Mouse (Mus musculus) gastrocnemius, postnatal 4 days (tissue): ENCODE results near the gene Anxa4. TPM values are rescaled to one million over a fixed set of nuclear protein-coding genes. Genes with fewer than 3 reads are reported as not detected.

Source experiments
- DNase-seq, 2 experiments: peaks; one replicate each; pipeline ENCODE4 v3.0.0; 2021 to 2022; ENCODE audit warnings: low spot score in 2 of 2, mixed read lengths in 2 of 2
- total RNA-seq, 2 experiments: library from RNA; stranded (reverse); gene quantifications; 2 replicates each; pipeline ENCODE4 v1.2.3; 2021

The Anxa4 gene
- total RNA-seq, 2 experiments from 2014 or later, result 48.9 to 49.5 TPM

GRCm38 (mm10) chr6:86754105-86754863 is 39.1 kb downstream of the Anxa4 start:
- DNase-seq, result no peak

- DNase-seq, result no peak
Observed at GRCm38 (mm10) chr6:86752843-86753485, 40.4 kb downstream of the Anxa4 start.

DNA sequence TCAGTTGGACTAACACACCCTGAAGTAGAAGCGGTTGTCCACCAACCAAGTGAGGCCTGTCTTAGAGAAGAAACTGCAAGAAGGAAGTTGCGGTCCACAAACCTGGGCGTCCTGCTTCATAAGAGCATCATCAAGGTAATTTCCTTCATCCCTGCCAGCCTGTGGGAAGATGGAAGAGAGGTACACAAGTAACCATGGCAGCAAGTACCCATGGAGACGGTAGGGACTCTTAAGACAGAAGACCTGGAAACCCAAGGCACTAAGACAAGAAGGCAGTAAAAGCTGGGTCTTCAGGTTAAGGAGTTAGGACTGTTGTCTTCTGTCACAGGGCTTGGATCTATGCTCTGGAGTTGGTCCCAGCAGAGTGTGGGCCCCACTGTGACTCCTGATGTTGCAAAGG is 42.4 kb downstream of the Anxa4 start:
- DNase-seq, result no peak

DNA sequence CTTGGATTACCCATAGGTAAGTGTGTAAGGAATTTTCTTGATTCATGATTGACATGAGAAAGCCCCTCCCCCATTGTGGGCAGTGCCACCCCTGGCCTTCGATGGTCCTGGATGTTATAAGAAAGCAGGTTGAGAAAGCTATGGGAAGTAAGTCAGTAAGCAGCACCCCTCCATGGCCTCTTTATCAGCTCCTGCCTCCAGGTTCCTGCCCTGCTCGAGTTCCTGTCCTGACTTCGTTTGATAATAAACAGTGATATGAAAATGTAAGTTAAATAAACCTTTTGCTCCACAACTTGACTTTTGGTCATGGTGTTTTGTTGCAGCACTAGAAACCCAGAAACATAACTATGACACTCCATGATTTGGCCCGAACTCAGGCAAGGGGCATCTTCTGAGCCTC is 43.6 kb downstream of the Anxa4 start:
- DNase-seq, result no peak

GRCm38 (mm10) chr6:86747171-86747570 is 46.2 kb downstream of the Anxa4 start:
- peak in 1 of 2 experiments; percentile 29 for DNase-seq

GRCm38 (mm10) chr6:86740652-86741051 is 52.7 kb downstream of the Anxa4 start:
- no peak for DNase-seq

GRCm38 (mm10) chr6:86736830-86737229 is 56.6 kb downstream of the Anxa4 start:
- DNase-seq, result no peak

- no peak for DNase-seq
Observed at GRCm38 (mm10) chr6:86736313-86736712, 57.1 kb downstream of the Anxa4 start.

DNA sequence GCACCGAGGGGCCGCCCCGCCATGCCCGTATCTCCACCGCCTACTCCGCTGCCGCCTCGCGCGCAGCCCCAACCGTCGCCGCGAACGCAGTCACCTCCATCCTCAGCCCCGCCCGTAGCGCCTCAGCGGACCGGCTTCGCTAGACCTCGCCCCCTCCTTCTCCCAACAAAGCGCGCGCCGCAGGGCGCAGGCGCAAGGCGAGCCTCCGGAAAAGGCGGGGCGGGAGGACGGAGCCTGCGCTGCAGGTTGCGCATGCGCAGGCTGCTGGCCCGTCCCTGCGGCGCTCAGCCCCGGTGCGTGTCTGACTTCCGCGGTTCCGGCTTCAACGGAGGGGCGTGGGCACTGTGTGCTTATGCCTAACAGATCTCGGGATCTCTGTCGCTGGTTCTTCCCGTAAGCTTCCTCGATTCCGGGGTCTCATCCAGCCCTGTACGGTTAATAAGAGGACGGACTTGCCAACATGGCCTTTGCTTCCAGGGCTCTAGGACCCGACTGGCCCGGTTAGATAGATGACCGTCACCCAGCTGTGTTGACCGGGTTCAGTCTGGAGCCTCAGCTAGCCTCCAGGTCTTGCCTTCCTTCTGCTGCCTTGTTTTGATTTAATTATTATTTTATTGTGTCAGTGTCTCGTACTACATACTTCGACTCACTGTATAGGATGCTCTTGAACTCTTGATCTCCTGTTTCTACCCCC is 60.1 kb downstream of the Anxa4 start, which contains the start of gene Gmcl1:
TSS of gene Gmcl1 (minus strand) at position 201 of the 694 bp plus-strand sequence.
- DNase-seq, result peak; percentile 87 to 94

DNA sequence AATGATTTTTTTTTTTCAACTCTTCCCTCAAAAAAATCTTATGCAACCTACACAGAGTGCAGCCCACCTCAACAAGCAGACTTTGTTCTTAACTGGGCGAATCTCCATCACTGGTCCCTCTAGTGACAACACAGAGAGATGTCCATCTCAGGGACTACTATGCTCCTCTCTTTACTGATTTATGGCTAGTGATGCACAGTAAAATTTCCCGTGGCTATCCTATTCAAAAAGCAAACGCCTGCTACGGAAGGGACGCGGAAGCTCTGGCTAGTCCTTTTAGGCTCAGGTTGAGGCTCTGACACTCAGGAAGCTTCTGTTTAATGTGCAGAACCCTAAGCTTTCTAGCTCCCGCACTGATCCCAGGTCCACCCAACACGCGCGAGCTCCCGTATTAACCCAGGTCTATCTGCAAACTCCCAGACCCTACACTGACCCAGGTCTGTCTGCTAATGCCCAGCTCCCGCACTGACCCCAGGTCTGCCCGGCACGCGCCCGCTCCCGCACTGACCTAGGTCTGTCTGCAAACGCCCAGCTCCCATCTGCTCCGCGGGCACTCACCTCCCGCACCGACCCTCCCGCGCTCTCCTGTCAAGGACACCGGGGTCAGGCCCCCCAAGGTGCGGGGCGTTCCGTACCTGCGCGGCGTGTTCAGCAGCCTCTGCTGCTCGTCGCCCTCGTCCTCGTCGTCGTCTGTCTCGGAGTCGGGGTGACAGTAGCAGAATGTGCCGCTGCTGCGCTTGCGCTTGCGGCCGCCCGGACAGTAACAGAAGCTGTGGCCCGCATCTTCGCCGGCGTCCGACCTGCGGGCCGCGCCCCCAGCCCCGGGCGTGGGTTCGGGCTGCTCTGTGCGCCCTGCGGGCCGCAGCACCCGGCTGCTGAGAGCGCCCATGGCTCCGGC is 60.9 kb downstream of the Anxa4 start:
- DNase-seq, result peak; percentile 25 to 42

- no peak for DNase-seq
Observed at GRCm38 (mm10) chr6:86728711-86729110, 64.7 kb downstream of the Anxa4 start.

- no peak for DNase-seq
Observed at GRCm38 (mm10) chr6:86721977-86722376, 71.4 kb downstream of the Anxa4 start.

GRCm38 (mm10) chr6:86708072-86708774 is 85.2 kb downstream of the Anxa4 start:
- DNase-seq, result no peak

- DNase-seq, result no peak
Observed at GRCm38 (mm10) chr6:86702577-86702976, 90.8 kb downstream of the Anxa4 start.

DNA sequence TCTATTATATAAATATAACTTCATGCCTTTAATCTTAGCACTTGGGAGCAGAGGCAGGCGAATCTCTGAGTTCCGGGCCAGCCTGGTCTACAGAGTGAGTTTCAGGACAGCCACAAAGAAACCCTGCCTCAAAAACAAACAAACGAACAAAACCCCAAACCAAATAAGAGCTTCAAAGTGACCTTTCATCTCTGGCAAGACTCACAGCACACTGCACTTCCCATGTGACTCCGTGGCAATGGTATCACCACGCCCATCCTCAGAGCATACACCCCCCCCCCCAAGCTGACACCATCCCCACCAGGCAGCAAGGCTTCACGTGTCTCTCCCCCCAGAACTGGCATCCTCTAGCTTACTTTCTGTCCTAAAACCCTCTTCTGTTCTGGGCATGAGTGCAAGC is 95.5 kb downstream of the Anxa4 start:
- DNase-seq, result no peak

DNA sequence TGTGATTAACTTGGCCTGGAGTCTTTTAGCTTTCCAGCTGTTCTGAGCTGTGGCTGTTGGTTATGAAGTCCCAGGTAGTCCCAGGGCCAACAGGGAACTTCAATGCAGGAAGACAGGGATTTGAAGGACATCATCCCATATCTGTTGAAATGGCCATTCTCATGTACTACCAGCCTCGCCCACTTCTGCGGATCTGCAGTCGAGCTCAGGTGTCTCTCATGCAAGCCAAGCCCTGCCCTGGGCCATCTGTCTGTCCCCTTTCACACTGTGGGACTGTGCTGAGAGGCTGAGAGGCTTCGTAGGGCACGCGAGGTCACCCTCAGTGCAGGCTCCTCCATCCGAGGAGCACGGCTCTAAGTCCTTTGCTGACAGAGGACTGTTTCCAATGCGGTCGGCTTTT is 97.2 kb downstream of the Anxa4 start:
- no peak for DNase-seq

DNA sequence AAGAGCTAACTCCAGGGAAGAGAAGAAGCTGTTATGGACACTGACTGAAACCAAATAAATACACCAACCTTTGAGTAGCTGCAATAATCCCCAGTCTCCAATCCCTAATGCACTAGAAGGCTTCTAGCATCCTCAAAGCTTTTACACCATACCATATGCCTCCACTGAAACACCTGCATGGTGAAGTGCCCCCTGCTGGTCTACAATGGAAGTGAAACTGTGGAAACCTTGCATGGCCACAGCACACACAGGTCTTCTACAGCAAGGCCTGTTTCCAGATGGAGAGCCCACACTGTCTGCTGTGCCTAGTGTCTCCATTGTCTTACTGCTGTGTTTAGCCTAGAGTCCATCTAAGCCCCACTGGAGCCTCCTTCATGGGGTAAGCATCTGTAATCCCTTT is 98.9 kb downstream of the Anxa4 start:
- peak in 1 of 2 experiments; percentile 21 for DNase-seq

DNA sequence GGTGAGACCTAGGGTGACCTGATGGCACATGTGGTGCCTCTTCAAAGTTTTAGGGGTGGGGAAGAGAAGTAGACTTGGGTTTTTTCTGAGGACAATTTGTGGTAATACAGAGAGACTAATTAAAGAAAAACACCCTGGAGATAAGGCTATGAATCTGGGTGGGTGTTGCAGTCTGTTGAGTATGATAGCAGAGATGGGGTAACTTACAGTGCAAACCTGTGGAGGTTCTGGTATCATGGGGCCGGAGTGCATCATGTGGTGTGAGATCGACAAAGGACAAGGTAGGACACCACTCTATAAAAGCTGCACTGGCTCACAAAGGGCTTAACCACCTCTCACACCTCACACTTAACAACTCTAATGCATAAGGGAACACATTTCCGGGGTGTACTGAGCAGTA is 103.7 kb downstream of the Anxa4 start:
- no peak for DNase-seq

DNA sequence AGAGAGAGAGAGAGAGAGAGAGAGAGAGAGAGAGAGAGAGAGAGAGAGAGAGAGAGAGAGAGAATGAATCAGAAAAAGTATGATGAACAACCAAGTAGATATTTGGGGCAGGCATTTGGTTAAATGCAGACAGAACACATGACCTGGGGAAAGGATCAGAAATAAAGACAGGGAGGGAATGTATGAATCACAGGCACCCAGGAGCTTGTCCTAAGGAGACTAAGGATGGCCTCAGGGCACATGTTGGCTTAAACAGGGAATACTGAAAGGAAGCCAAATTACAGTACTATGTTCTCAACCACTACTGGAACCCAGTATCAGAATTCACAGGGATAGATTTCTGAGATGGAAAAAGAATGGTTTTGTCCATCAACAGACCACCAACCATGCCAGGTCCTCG is 106.4 kb downstream of the Anxa4 start:
- DNase-seq, result no peak
